16 mouse cellular contexts compared by ENCODE assay signal in the genomic region with DNA sequence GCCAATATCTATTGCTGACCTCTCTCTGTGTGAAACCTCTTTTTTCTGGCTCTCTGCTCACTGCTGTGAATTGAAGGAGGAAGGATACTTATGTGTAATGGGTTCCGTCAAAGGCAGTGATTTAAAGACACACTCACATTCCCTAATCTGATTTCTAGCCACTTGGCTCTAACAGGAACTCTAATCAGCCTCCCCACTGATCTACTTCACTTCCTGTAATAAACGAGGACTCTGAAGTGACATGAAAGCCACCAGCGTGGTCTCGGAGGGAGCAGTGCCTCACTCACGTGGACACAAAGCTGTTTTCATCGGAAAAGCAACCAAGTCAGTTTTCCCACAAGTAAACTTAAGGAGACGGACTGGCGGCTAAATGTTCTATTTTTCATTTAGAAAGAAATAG. TPM values are rescaled to one million over a fixed set of nuclear protein-coding genes. Genes with fewer than 3 reads are reported as not detected.
DNase-seq lines count a peak whose midpoint lies in the region; ATAC-seq and TF ChIP-seq lines count a peak whose summit lies in the region.
"Had no signal": no experiment of that assay in that cellular context is flagged by ENCODE, and none has a peak within 500 bp of the region (broad histone marks: within the 10 kb centered on the region; RNA-seq: fewer than 3 reads in every experiment).

No protein-coding gene starts in this region.

- no peak for TF ChIP-seq POLR2A in MEL (IDR thresholded peaks at IDR 0.05; ENCODE audit: control insufficient read depth in 1 of 2, insufficient read depth in 1 of 2, low read depth in 1 of 2, low read length in 2 of 2, poor library complexity in 1 of 2)

- H3K27me3 ChIP-seq in heart, embryonic 13.5 days (replicated peaks): no peaks in the 10 kb centered on the region; the same call in 1 of the 2 replicates
- H3K27me3 ChIP-seq in kidney, postnatal 0 days (ENCODE audit: insufficient read depth, low read length): no peaks in the 10 kb centered on the region
- H3K27me3 ChIP-seq in MEL (ENCODE audit: control insufficient read depth in 1 of 2, insufficient read depth in 2 of 2, low read length in 2 of 2): no peaks in the 10 kb centered on the region; a peak in 1 of 4 replicates
- no peaks in the 10 kb centered on the region for H3K27me3 ChIP-seq in limb, embryonic 11.5 days (ENCODE audit: control insufficient read depth, insufficient read depth, low read length)
- H3K27me3 ChIP-seq: forebrain, embryonic 13.5 days had no signal

- H3K4me2 ChIP-seq in heart, embryonic 13.5 days: peak overlapping the region; percentile 22; the same call in 1 of the 2 replicates
- 0 out of 2 replicates have a peak overlapping the region, but pooled peaks have one; percentile 21 for H3K4me2 ChIP-seq in kidney, postnatal 0 days (ENCODE audit: low read length)
- no peak overlapping the region for H3K4me2 ChIP-seq in limb, embryonic 11.5 days (ENCODE audit: low read depth, severe bottlenecking)
- H3K4me2 ChIP-seq: forebrain, embryonic 13.5 days had no signal

- 37% methylated on average over 8 of the region's 8 CpGs for WGBS in heart, embryonic 13.5 days
- 13% methylated on average over 8 of the region's 8 CpGs for WGBS in kidney, postnatal 0 days
- 13% methylated on average over 8 of the region's 8 CpGs for WGBS in limb, embryonic 11.5 days

- H3K79me2 ChIP-seq in MEL (ENCODE audit: control insufficient read depth, insufficient read depth, low read length, poor library complexity): no peaks in the 10 kb centered on the region

- H3K9me3 ChIP-seq in heart, embryonic 13.5 days: no peaks in the 10 kb centered on the region
- no peaks in the 10 kb centered on the region for H3K9me3 ChIP-seq in kidney, postnatal 0 days (replicated peaks; ENCODE audit: low read length)
- no peaks in the 10 kb centered on the region for H3K9me3 ChIP-seq in MEL (replicated peaks; ENCODE audit: insufficient read depth, low read length)
- H3K9me3 ChIP-seq in limb, embryonic 11.5 days (ENCODE audit: control insufficient read depth, low read length): no peaks in the 10 kb centered on the region
- H3K9me3 ChIP-seq: forebrain, embryonic 13.5 days; G1E had no signal

- no peak overlapping the region for H3K4me3 ChIP-seq in heart, embryonic 13.5 days
- H3K4me3 ChIP-seq in kidney, postnatal 0 days (replicated peaks; ENCODE audit: low read depth, low read length): no peak overlapping the region
- no peak overlapping the region for H3K4me3 ChIP-seq in MEL (ENCODE audit: control insufficient read depth in 1 of 2, insufficient read depth in 1 of 2, low read depth in 2 of 2, low read length in 2 of 2)
- no peak overlapping the region for H3K4me3 ChIP-seq in limb, embryonic 11.5 days (ENCODE audit: low read depth, low read length)
- H3K4me3 ChIP-seq: forebrain, embryonic 13.5 days; left cerebral cortex, adult 2 months had no signal

- intact Hi-C loops in heart, postnatal 36 days (cut with DNase I): no loop called here

- no peak for ATAC-seq in heart, embryonic 13.5 days (ENCODE audit: extremely low read depth, insufficient number of reproducible peaks, low FRiP score, low TSS enrichment)
- ATAC-seq in kidney, postnatal 0 days (replicated peaks; ENCODE audit: low FRiP score, low read depth): no peak
- ATAC-seq in limb, embryonic 11.5 days (ENCODE audit: insufficient number of reproducible peaks, low FRiP score, low TSS enrichment, low read depth): no peak
- ATAC-seq: forebrain, embryonic 13.5 days had no signal

- no peak for TF ChIP-seq CTCF in kidney, postnatal 0 days (IDR thresholded peaks at IDR 0.05; ENCODE audit: low read depth)
- no peak for TF ChIP-seq CTCF in MEL (IDR thresholded peaks at IDR 0.05 in 2 of 3, conservative IDR thresholded peaks at IDR 0.05 in 1 of 3; ENCODE audit: control insufficient read depth in 1 of 3, insufficient read depth in 1 of 3, low read depth in 2 of 3, low read length in 3 of 3, poor library complexity in 1 of 3, severe bottlenecking in 1 of 3)

- no peak for DNase-seq in heart, postnatal 36 days
- DNase-seq in kidney, postnatal 0 days (ENCODE audit: low spot score): peak; percentile 84
- DNase-seq in kidney, adult 18-20 months: no peak
- no peak for DNase-seq in MEL (ENCODE audit: low read depth, low spot score)
- peak; percentile 58 for DNase-seq in limb, embryonic 11.5 days (ENCODE audit: low spot score)
- no peak for DNase-seq in adrenal gland, adult 8-10 months
- DNase-seq in urinary bladder, postnatal 10 days (ENCODE audit: low spot score): no peak
- DNase-seq: adrenal gland, postnatal 25 days; cerebellum, postnatal 10 days; heart, adult 11 months; right cerebral cortex, adult 18-20 months; thymus, postnatal 4 days had no signal

- H3K27ac ChIP-seq in heart, embryonic 13.5 days (replicated peaks): no peak overlapping the region
- no peak overlapping the region for H3K27ac ChIP-seq in kidney, postnatal 0 days
- H3K27ac ChIP-seq in MEL (ENCODE audit: control insufficient read depth, low read depth, low read length): no peak overlapping the region
- peak overlapping the region; percentile 44; the same call in 1 of the 2 replicates for H3K27ac ChIP-seq in limb, embryonic 11.5 days (replicated peaks; ENCODE audit: low read depth, low read length)
- H3K27ac ChIP-seq: forebrain, embryonic 13.5 days; left cerebral cortex, adult 2 months had no signal

- TF ChIP-seq RAD21 in MEL (IDR thresholded peaks at IDR 0.05; ENCODE audit: low read depth, low read length): no peak

- no peak overlapping the region for H3K9ac ChIP-seq in heart, embryonic 13.5 days
- no peak overlapping the region for H3K9ac ChIP-seq in kidney, postnatal 0 days (ENCODE audit: low read depth, low read length)
- no peak overlapping the region for H3K9ac ChIP-seq in MEL (ENCODE audit: control insufficient read depth, low read depth, low read length, poor library complexity, severe bottlenecking)
- H3K9ac ChIP-seq in limb, embryonic 11.5 days (ENCODE audit: low read length): no peak overlapping the region
- H3K9ac ChIP-seq: forebrain, embryonic 13.5 days had no signal

- no peak for TF ChIP-seq EP300 in MEL (IDR thresholded peaks at IDR 0.05; ENCODE audit: low read depth in 1 of 2, low read length in 2 of 2)

- H3K36me3 ChIP-seq in heart, embryonic 13.5 days: no peaks in the 10 kb centered on the region
- no peaks in the 10 kb centered on the region for H3K36me3 ChIP-seq in kidney, postnatal 0 days (ENCODE audit: insufficient read depth, low read length)
- no peaks in the 10 kb centered on the region for H3K36me3 ChIP-seq in MEL (ENCODE audit: control insufficient read depth in 1 of 2, insufficient read depth in 2 of 2, low read length in 2 of 2)
- no peaks in the 10 kb centered on the region for H3K36me3 ChIP-seq in limb, embryonic 11.5 days (ENCODE audit: control insufficient read depth, insufficient read depth, low read length)
- H3K36me3 ChIP-seq: G1E had no signal

- peaks cover 7% of the 10 kb centered on the region for H3K4me1 ChIP-seq in heart, embryonic 13.5 days
- 0 out of 2 replicates have a peak, but pooled peaks cover 3% of the 10 kb centered on the region for H3K4me1 ChIP-seq in kidney, postnatal 0 days (replicated peaks; ENCODE audit: insufficient read depth, low read length)
- no peaks in the 10 kb centered on the region for H3K4me1 ChIP-seq in MEL (ENCODE audit: control insufficient read depth in 1 of 2, insufficient read depth in 2 of 2, low read length in 2 of 2)
- H3K4me1 ChIP-seq in limb, embryonic 11.5 days (ENCODE audit: control insufficient read depth, insufficient read depth, low read length): peaks cover 13% of the 10 kb centered on the region
- H3K4me1 ChIP-seq: forebrain, embryonic 13.5 days had no signal

TF ChIP-seq in MEL, 35 proteins besides CTCF, POLR2A, EP300 and RAD21:
- no peak for TF ChIP-seq SMC3 (IDR thresholded peaks at IDR 0.05; ENCODE audit: low read depth, low read length)
- TF ChIP-seq RCOR1 (IDR thresholded peaks at IDR 0.05; ENCODE audit: low read depth, low read length): peak; percentile 72; the same call in 1 of the 2 replicates

RNA-seq across cellular contexts. Expression of a gene that starts 25.9 kb away (rescaled TPM):
- polyA plus RNA-seq in heart, embryonic 13.5 days (2015; fragmentation: Nextera tagmentation; extraction: Ambion mirVana): 25.9 and 28.0 TPM in 2 replicates
- total RNA-seq in heart, postnatal 36 days (2021): 10 to 100 TPM in 1 of 2 experiments, 1 to 10 TPM in 1; 8.7 to 10.5 TPM
- 53.3 and 54.3 TPM in 2 replicates for polyA plus RNA-seq in kidney, postnatal 0 days (2015; fragmentation: Nextera tagmentation; extraction: Ambion mirVana)
- total RNA-seq in MEL (2012; rRNA removed): 86.0 and 97.5 TPM in 2 replicates
- 100 to 1,000 TPM in 1 of 2 experiments, not detected in 1; 243 TPM for polyA plus RNA-seq in MEL (2012; ENCODE audit: insufficient read depth in 1 of 2, insufficient read length in 2 of 2, low read depth in 1 of 2, low replicate concordance in 2 of 2, missing spikeins in 1 of 2)
- polyA plus RNA-seq in limb, embryonic 11.5 days (2014; fragmentation: Nextera tagmentation; extraction: Ambion mirVana): 64.1 and 68.8 TPM in 2 replicates
- total RNA-seq in adrenal gland, adult 8-10 months (2022): 10 to 100 TPM; 18.6 to 33.4 (median 22.0) TPM

RNA-seq across cellular contexts. Expression of a gene that starts 50.9 kb away (rescaled TPM):
- 0.25 and 0.56 TPM in 2 replicates for polyA plus RNA-seq in heart, embryonic 13.5 days (2015; fragmentation: Nextera tagmentation; extraction: Ambion mirVana)
- total RNA-seq in heart, postnatal 36 days (2021): 1 to 10 TPM; 3.1 to 4.6 TPM
- polyA plus RNA-seq in kidney, postnatal 0 days (2015; fragmentation: Nextera tagmentation; extraction: Ambion mirVana): 1.5 TPM in 2 replicates
- total RNA-seq in MEL (2012; rRNA removed): not detected in 2 replicates
- under 1 TPM in 1 of 2 experiments, not detected in 1; 0.47 TPM for polyA plus RNA-seq in MEL (2012; ENCODE audit: insufficient read depth in 1 of 2, insufficient read length in 2 of 2, low read depth in 1 of 2, low replicate concordance in 2 of 2, missing spikeins in 1 of 2)
- polyA plus RNA-seq in limb, embryonic 11.5 days (2014; fragmentation: Nextera tagmentation; extraction: Ambion mirVana): 0.63 and 0.91 TPM in 2 replicates
- total RNA-seq in adrenal gland, adult 8-10 months (2022): 1 to 10 TPM; 3.1 to 4.1 (median 3.6) TPM

RNA-seq across cellular contexts. Expression of a gene that starts 51.4 kb away (rescaled TPM):
- 103 and 119 TPM in 2 replicates for polyA plus RNA-seq in heart, embryonic 13.5 days (2015; fragmentation: Nextera tagmentation; extraction: Ambion mirVana)
- total RNA-seq in heart, postnatal 36 days (2021): 10 to 100 TPM; 94.7 to 99.9 TPM
- polyA plus RNA-seq in kidney, postnatal 0 days (2015; fragmentation: Nextera tagmentation; extraction: Ambion mirVana): 403 and 412 TPM in 2 replicates
- 47.3 and 52.5 TPM in 2 replicates for total RNA-seq in MEL (2012; rRNA removed)
- 10 to 100 TPM in 1 of 2 experiments, not detected in 1; 80.3 TPM for polyA plus RNA-seq in MEL (2012; ENCODE audit: insufficient read depth in 1 of 2, insufficient read length in 2 of 2, low read depth in 1 of 2, low replicate concordance in 2 of 2, missing spikeins in 1 of 2)
- polyA plus RNA-seq in limb, embryonic 11.5 days (2014; fragmentation: Nextera tagmentation; extraction: Ambion mirVana): 66.2 and 73.9 TPM in 2 replicates
- 100 to 1,000 TPM; 139 to 158 (median 146) TPM for total RNA-seq in adrenal gland, adult 8-10 months (2022)

Comparison
In these comparisons a context has a peak if more than half of its experiments do, and no peak if none do; other contexts are left out.
1. DNase-seq: peak in kidney, postnatal 0 days (single experiment) and limb, embryonic 11.5 days (single experiment); none in heart, postnatal 36 days (0 of 2), kidney, adult 18-20 months (single experiment), MEL (single experiment), adrenal gland, adult 8-10 months (single experiment) and urinary bladder, postnatal 10 days (single experiment).